Mouse (Mus musculus) ES-CJ7 (cell line): ENCODE data around the gene Sntn.

Experiments used
- DNase-seq: peaks from one replicate; pipeline ENCODE4 v3.0.0; 2011; ENCODE audit warnings: low read depth, low spot score

Gene Sntn

DNA sequence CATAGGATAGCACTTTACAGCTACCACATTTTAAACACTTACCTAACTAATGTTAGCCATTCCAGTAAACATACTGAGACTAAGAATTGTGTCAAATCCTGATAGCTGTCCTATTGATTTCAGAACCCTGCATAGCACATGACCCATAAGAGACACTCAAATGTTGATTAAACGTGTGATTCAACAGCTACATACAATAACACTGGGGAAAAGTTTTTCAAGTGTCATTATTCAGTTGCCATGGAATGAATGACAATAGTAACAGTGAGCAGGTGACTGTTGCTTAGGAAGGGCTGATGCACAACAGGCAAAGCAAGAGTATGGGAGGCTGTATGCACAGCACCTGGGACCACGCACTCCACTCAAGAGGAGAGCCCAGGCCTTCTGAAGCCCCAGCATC is at the start of gene Sntn:
Sntn (plus strand) TSS at position 301 of the 400 bp plus-strand sequence.
- no peak for DNase-seq

DNA sequence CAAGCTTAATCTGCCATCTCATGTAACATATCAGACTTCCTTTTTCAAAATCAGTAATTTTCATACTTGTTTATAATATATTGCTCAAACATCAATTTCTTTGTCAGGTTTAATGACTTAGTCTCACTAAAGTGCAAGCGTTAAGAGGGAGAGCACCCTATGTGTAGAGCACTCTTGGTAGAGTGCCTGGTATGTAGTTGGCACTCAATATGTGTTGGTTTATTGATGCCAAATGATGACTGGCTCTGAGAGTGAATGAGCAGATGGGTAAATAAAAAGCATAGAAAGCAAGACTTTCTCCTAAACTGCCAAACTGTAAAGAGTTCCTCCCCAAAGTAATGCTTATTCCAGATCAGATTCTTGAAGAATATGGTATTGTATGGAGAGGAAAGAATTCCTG is 20.8 kb upstream of the Sntn start:
- DNase-seq: no peak

DNA sequence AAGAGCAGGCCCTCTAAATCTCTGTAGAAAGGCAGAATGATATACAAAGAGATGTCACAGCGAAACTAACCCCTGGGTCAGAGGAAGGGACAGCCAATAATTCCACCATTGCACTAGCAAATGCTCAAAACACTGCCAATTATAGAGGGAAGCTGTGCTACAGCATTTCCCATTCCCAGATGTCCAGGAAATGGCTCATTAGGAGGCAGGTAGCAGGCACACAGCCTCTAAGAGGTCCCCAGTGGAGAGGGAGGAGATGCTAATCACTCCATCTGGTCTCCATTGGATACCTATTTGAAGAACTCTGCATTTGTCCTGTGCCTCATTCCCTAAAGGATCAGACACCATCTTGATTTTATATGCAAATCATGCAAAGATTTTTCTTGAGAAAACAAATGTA is 19.6 kb upstream of the Sntn start:
- DNase-seq: no peak

DNA sequence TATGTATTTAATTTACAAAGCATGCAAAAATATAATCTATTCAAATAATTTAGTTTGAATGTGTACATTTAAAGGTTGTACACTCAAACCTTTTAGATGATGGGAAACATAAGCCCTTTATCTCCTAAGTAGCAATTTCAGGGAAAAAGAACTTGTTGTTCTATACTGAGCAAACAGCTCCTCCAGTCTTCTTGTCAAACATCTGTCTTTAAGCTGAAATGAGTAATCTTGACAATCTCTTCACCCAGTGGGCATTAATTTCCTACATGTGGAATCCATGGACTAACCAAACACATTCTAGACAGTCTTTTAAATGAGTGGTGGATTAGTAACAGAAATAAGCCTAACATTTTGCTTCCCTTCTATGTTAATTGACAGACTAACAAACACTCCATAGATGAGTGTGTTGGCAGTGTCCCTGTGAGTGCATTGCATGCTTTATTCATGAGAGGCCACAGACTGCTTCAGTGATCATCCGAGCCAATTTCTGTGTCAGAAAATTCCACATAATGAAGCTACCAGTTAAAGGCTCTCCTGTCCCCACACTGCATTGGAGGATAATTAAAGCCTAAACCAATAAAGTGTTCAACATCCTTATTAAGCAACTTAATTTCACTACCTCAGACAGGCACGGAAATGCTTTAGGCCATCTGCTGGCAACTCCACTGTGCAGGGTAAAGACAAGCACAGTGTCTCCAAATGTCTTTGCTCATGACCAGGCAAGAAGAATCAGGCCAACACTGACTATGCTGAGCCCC is 19.0 kb upstream of the Sntn start:
- no peak for DNase-seq

DNA sequence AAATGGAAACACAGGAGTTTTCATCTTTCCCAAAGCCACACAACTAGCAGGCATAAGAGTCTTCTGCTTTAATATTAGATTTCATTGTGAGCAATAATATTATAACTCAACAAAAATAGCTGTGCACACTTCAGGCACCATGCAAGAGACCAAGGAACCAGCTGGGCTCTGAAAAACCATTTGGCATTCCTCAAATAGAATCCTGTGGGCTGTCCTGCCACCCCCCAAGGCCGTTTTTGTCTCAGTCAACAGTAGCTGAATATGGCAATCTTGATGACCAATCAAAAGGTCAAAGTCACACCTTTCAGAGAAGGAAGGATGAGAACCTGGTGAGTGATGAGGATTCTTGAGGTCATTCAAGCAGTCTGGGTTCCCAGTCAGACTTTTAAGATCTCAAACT is 16.0 kb downstream of the Sntn start:
- no peak for DNase-seq

DNA sequence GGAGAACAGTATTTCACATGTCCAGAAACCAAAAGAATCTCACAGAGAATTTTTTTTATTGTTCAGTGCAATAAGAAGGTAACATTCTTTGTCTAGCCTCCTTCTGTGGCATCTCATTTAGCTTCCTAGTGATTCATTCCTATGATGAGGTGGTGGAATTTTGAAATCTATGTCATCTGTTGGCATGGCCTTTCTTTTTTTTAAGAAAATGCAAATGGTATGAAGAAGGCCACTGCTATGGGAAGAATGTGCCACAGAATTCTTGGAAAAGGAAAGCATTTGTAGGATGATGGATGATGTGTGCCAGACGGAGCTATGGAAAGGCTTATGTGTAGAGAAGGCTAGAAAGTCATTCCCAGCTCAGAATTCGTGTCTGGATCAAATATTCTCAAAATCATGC is 19.8 kb downstream of the Sntn start:
- no peak for DNase-seq

DNA sequence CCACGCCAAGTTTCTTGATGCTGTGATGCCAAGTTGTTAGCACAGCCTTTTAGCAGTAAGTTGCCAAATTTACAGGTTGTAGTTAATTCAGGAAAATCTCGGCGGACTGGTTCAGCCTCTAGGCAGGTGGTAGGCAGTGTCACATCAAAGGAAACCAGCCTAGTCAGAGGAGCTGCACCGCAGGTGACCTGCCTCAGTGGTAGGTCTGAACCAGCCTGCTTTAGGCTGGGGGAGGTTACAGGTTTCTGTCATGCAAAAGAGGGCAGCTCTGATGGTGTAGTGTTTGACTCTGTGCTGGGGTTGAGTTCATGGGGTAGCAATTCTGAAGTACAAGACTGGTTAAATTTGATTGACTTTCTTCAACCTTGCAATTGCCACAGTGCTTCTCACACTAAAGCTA is 61.6 kb downstream of the Sntn start:
- peak; percentile 71 for DNase-seq
